Mouse (Mus musculus) gastrocnemius, adult 2 months (tissue): Measurements from ENCODE around the gene Mrpl1. TPM values are rescaled to one million over a fixed set of nuclear protein-coding genes. Genes with fewer than 3 reads are reported as not detected.

Experiments used
- DNase-seq: peaks from one replicate; pipeline ENCODE4 v3.0.0; 2022
- H3K27ac ChIP-seq: fragments of 200-600 bp; 2 replicates; pipeline ENCODE4 v1.8.1; 2022; ENCODE audit warnings: mild to moderate bottlenecking
- H3K4me3 ChIP-seq: fragments of 200-600 bp; 2 replicates; pipeline ENCODE4 v1.8.1; 2022; ENCODE audit warnings: mild to moderate bottlenecking, moderate library complexity
- CTCF ChIP-seq: fragments of 200-600 bp; IDR thresholded peaks from 2 replicates; pipeline ENCODE4 v1.8.1; 2022; ENCODE audit warnings: antibody characterized with exemption, mild to moderate bottlenecking, moderate library complexity
- intact Hi-C: fragments of 180-260 bp; cut with DNase I; formaldehyde crosslinking; loops from one replicate; pipeline ENCODE4 v1.15.1; 2025
- total RNA-seq, 2 experiments: library from RNA; stranded (reverse); gene quantifications; 2 replicates each; pipeline ENCODE4 v1.2.3; 2021

The Mrpl1 gene
- total RNA-seq, 2 experiments from 2014 or later: 22.6 to 28.4 TPM

- intact Hi-C loops: no loop called here
- H3K4me3 ChIP-seq: no peak overlapping the region
- TF ChIP-seq CTCF: no peak
- H3K27ac ChIP-seq: no peak overlapping the region
- no peak for DNase-seq
Observed at GRCm38 (mm10) chr5:96258210-96258609, 48.9 kb downstream of the Mrpl1 start.

DNA sequence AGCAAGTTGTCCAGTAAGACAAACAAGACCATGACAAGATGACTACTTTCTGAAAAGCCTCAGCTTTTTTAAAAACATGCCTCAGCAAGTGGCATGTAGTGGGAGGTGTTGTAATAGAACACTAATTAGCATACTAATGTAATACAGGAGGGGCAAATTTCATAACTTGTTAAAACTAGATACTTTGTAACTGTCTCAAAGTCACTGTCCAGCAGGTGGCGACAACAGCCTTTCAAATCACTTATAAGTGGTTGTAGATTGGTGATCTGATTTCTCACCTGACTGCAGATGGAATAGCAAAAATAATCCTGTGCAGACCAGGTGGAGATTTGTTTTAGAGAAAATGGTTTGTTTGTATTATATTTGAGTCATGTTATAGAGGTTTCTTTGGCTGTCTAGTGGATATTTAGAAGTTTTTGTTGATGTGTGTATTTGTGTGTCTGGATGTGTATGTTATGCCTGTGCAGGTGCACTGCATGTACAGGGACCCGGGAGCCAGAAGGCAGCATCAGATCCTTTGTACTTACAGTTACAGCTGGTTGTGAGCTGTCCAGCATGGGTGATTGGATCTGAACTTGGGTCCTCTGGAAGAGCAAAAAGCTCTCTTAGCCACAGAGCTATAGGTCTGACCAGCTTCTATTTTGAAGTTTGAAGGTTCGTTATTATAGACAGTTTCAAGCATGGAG, 57.9 kb downstream of the Mrpl1 start:
- H3K4me3 ChIP-seq: no peak overlapping the region
- TF ChIP-seq CTCF: peak; percentile 84
- intact Hi-C loops: loop anchor here (2.0 kb wide), 2 partner anchors 412 to 502 kb away; no protein-coding TSS in a partner anchor
- DNase-seq: peak; percentile 59
- H3K27ac ChIP-seq: no peak overlapping the region

DNA sequence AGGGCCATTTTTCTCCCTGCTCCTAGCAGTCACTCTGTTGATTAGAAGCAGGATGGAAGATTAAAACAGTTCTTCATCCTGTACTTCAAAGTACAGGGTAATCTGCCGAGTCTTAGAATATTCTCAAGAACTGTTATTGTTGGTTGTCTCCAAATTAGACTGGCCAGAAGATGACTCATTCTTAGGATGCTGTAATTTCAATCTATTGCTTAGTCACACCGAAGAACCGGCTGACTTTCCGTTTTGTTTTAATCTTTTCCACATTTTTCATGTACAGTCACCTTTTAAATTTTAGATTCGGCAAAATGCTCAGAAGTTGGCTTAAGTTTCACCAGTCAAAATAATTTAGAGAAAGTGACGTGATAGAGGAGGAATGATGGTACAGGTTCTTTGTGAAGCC, 61.8 kb downstream of the Mrpl1 start:
- H3K27ac ChIP-seq: no peak overlapping the region
- no peak for TF ChIP-seq CTCF
- DNase-seq: no peak
- no peak overlapping the region for H3K4me3 ChIP-seq
- intact Hi-C loops: no loop called here

GRCm38 (mm10) chr5:96305786-96306185, 96.5 kb downstream of the Mrpl1 start:
- H3K4me3 ChIP-seq: no peak overlapping the region
- no peak for TF ChIP-seq CTCF
- DNase-seq: no peak
- intact Hi-C loops: no loop called here
- H3K27ac ChIP-seq: no peak overlapping the region

- Histone ChIP-seq H3K4me3 (no peak overlapping the region), H3K27ac (no peak overlapping the region)
- intact Hi-C loops: no loop called here
- TF ChIP-seq CTCF: no peak
- no peak for DNase-seq
Observed at GRCm38 (mm10) chr5:96306271-96306670, 97.0 kb downstream of the Mrpl1 start.

DNA sequence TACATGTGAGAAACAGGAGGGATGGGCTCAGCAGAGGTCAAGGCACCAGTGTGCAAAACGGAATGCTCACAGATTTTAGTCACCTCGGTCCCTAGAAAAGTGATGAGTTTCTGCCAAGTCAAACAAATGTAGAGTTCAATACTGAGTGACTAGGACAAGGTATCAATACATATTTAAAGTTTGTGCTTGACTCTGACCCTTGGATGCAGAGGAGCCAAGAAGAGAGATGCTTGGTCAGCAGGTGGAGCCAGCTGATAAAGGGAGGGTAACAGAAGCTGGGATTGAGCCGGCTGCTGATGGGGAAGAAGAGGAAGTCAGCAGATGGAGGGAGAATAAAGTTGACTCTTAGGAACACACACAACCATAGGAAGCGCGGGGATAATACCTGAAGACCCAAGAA, 97.5 kb downstream of the Mrpl1 start:
- peak; percentile 38; the same call in 1 of the 2 replicates for TF ChIP-seq CTCF
- DNase-seq: no peak
- intact Hi-C loops: no loop called here
- H3K4me3 ChIP-seq: no peak overlapping the region
- H3K27ac ChIP-seq: no peak overlapping the region

GRCm38 (mm10) chr5:96308086-96308485, 98.8 kb downstream of the Mrpl1 start:
- Histone ChIP-seq H3K27ac (no peak overlapping the region), H3K4me3 (no peak overlapping the region)
- no peak for DNase-seq
- TF ChIP-seq CTCF: no peak
- intact Hi-C loops: no loop called here

DNA sequence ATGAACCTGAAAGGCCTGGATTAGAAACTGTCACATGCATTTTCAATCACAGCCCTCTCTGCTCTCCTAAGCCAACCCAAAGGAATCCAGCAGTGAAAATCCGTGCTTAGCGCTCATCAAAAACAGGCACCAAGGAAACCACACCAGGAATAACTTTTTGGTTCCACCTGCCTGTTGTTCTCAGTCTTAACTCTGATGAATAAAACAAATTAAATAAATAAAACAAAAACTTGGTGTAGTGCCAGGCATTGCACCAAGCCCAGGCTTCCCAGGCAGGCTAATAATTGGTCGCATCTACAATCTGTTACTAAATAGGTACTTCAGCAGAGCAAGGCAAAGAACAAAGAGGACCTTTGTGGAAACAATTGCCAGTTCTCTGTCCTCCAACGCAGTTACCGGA, 99.4 kb downstream of the Mrpl1 start:
- Histone ChIP-seq H3K4me3 (no peak overlapping the region), H3K27ac (no peak overlapping the region)
- intact Hi-C loops: no loop called here
- TF ChIP-seq CTCF: no peak
- DNase-seq: no peak

GRCm38 (mm10) chr5:96309566-96309965, 100.3 kb downstream of the Mrpl1 start:
- no peak overlapping the region for H3K4me3 ChIP-seq
- intact Hi-C loops: no loop called here
- no peak overlapping the region for H3K27ac ChIP-seq
- DNase-seq: no peak
- TF ChIP-seq CTCF: no peak

- DNase-seq: no peak
- intact Hi-C loops: no loop called here
- Histone ChIP-seq H3K27ac (no peak overlapping the region), H3K4me3 (no peak overlapping the region)
- TF ChIP-seq CTCF: no peak
Observed at GRCm38 (mm10) chr5:96311677-96312076, 102.4 kb downstream of the Mrpl1 start.

Other genes with a start within 250 kb of the Mrpl1 start
- 10 to 100 TPM; 27.9 to 33.4 TPM for gene Cnot6l, start 45.3 kb upstream of the Mrpl1 start, total RNA-seq
- gene Fras1, start 164.5 kb downstream of the Mrpl1 start, total RNA-seq: 1 to 10 TPM; 1.8 to 2.5 TPM